Mouse (Mus musculus): ENCODE measurements around the gene Arl6ip5.

Arl6ip5 gene

DNA sequence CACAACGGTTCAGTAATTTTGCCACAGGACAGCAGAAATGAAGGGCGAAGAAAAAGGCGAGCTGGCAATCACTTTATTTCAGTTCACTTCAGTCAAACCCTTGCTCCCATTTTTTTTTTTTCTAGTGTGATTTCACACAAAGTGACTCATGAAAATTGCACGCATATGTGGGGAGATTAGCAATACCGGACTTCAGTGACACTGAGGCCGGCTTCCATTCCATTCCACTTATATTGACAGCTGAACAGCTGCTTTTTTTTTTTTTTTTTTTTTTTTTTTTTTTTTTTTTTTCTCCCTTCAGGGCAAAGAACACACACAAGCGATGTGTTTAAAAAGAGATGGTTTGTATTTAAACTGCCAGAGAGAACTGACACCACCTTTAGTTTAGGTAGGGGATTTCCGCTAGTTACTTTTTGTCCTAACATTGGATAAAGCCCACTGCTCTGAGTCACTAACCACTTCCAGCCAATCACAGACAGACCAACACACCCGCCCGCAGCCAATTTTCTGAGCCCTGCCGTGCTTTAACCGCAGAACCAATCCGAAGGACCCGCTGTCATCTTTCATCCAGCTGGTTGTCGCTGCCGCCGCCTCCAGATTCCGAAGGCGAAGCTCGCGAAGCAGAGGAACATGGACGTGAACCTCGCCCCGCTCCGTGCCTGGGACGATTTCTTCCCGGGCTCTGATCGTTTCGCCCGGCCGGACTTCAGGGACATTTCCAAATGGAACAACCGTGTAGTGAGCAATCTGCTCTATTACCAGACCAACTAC lies at the start of gene Arl6ip5:
Arl6ip5 (plus strand) TSS at position 499 of the 771 bp plus-strand sequence.
- peak; percentile 95 for DNase-seq (ENCODE audit: low read depth, low spot score)

DNA sequence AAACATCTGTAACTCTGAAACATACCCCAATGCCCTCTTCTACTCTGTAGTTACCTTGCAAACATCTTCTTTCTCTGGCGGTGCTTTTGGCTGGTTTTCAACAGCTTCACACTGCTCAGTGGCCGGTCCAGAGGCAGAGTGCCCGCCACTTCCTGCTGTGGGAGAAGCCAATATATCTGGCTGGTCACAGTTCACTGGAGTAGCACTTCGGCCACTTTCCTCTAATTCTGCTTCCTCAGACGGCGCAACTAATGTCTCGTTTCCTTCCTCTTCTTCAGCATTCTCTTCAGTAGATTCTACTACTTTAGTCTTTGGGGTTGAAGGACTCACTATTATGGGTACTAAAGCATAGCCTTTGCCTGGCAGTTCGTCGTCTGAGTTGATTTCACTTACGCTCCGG lies 34.8 kb upstream of the Arl6ip5 start:
- no peak for DNase-seq (ENCODE audit: low read depth, low spot score)

DNA sequence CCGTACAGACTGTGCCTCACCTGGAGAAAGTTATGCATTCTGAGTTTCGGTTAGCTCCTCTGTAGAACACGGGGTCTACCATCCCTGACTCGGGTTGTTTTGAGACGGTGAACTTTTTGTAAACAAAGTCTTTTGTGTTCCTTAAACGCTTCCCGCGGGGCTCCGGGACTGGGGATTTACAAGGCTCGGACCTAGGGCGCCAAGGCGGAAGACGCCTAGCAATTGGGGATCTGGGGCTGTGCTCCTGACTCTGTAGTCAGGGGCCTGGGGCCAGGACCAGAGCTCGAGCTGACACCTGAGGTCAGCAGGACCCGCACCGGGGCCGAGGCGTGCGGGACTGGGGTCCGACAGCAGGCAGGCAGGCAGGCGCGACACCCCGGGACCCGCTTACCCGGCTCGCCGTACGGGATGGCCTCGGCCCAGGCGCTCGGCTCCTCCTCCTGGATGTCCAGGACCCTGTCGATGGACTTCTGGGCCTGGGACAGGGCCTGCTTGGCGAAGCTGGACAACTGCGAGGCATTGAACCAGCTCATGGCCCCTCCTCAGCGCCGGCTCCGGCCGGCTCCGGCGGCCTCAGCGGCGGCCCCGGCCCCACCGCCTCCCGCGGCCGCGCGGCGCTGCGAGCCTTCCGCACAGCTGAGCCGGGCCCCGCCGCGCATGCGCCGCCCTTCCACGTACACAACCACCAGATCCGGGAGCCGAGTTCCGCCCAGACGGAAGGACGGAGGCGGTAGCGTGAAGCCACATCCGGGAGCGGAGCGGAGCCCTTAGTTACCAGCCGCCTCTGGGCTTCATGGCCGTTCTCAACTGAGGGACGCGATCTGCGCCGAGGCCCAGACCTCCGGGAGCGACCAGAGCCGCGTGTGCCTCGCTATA lies 31.8 kb upstream of the Arl6ip5 start, which contains the start of gene Tmf1:
Tmf1 (minus strand) TSS at position 632 of the 876 bp plus-strand sequence.
- DNase-seq (ENCODE audit: low read depth, low spot score), result peak; percentile 97

DNA sequence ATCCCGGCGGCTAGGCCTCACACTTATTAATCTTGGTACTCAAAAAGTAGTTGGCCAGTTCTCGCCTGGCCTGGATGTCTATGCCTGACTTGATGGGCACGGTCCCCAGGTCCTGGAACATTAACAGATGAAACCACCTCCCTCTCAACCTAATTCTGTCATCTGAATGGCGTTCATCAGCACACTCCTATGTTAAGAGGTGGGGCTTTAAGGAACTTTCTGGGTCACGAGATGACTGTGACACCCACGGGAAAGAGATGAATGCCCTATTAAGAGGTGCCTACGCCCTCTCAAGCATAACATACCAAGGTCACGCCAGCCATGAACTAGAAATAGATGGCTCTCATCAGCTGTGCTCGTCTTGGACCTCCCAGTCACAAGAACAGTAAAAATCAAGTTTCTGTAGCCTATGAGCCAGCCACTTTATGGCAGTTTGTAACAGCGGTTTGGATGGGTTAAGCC lies 31.1 kb upstream of the Arl6ip5 start:
- DNase-seq (ENCODE audit: low read depth, low spot score), result peak; percentile 76

DNA sequence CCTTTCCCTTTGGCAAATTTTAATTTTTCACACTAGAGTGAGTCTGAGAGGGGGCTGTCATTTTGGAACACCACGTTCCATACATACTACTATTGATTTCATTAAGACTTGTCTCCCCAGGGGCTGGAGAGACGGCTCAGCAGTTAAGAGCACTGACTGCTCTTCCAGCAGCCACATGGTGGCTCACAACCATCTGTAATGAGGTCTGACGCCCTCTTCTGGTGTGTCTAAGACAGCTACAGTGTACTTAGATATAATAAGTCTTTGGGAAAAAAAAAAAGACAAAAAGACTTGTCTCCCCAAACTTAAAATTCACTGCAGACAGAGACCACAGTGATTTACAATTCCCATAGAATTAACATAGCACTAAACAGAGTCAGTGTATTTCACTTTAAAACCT lies 10.1 kb upstream of the Arl6ip5 start:
- DNase-seq (ENCODE audit: low read depth, low spot score), result no peak

DNA sequence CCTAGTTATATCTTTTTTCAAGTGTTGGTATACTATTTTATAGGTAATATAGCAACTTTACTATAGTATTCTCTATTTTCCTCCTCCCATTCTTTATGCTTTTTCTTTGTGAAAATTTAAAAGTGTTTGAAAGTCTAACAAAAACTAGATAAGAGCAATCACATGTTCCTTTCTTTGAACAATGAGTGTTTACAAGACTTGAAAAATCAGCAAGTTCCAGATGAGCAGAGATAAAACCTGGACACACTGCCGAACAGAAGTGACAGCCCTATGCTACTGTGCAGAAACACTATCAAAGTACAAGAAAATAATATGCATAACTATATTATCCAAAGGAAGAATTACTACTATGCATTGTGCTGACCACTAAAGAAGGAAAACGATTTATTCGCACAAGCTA lies 8.0 kb upstream of the Arl6ip5 start:
- no peak for DNase-seq (ENCODE audit: low read depth, low spot score)

DNA sequence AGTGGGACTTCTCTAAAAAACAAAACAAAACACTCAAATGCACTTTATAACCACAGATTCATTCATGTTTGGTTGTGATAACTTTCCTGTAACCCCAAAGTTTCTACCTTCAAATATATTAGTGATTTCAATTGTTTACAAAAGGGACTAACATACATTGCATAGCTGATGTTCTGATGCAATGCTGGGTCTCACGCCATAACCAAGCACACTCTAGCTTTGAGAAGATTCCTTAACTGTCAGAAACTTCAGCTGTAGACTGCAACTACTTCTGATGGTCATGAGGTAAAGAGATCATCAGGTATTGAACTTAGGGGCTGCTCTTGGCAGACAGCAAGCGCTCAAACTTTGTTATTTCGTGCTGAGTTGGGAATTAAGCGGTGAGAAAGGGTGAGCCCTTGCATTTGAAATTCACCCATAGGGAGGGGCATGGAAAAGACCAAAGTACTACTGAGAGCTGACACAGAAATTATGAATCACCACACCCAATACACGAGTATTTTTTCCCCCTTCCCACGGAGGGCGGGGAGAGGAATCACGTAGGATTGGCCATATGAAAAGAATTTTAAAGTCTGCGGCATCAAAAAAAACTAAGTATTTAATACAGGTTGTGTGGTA lies 6.1 kb upstream of the Arl6ip5 start:
- DNase-seq (ENCODE audit: low read depth, low spot score), result no peak

DNA sequence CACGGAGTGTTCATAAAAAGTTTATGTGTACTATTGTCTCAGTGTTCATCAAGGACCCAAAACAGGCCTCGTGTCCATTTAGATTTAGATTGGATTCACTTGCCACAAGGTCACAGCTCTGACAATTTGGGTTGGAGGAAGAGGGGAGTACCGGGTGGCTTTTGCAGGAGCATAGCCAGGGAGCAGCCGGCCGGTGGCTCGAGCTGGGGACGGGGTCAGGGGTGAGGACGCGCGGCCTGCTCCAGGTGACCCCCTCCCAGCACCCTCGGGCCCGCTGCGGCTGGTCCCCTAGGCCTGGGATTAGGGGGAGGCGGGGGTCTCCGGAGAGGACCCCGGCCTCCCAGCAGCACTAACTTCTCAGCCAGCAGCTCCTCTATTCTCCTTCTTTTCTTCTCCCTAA lies 5.5 kb upstream of the Arl6ip5 start:
- peak; percentile 29 for DNase-seq (ENCODE audit: low read depth, low spot score)

DNA sequence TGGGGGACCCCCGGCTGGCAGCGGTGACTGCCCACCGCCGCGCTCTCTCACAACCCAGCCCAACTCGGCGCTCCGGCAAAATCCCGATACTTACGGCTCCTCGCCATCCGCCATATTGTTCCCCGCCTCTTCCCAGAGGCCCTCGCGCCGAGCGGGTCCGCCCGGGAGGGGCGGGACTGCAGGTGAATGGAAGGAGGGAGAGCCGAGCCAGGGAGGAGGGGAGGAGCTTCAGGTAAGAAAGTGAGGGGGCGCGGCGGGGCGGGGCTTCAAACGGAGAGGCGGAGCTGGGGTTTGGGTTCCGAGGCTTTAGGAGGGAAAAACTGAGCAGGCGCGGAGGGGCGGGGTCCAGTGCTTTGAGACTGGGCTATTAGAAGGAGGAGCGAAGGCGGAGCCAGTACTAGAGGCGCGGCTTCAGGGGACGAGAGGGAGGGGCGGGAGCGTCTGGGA lies 5.0 kb upstream of the Arl6ip5 start, which contains the start of gene Uba3:
Uba3 (minus strand) TSS at position 209 of the 447 bp plus-strand sequence.
- peak; percentile 99 for DNase-seq (ENCODE audit: low read depth, low spot score)

DNA sequence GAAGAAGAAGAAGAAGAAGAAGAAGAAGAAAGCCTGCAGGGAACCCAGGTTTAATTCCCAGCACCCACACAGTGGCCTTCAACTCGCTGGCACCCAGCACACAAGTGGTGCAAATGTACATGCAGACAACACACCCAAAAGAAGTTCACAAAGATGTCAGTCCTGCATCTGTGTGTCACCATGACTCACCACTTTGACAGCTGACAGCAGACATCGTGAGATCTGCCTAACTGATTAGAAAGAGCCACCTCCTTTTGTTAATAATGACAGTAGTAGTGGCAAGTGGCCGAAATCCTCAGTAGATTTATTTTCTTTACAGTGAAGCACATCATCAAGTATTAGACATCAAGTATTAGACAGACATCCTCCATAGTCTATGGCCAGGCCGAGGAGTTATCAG lies 3.4 kb upstream of the Arl6ip5 start:
- no peak for DNase-seq (ENCODE audit: low read depth, low spot score)

DNA sequence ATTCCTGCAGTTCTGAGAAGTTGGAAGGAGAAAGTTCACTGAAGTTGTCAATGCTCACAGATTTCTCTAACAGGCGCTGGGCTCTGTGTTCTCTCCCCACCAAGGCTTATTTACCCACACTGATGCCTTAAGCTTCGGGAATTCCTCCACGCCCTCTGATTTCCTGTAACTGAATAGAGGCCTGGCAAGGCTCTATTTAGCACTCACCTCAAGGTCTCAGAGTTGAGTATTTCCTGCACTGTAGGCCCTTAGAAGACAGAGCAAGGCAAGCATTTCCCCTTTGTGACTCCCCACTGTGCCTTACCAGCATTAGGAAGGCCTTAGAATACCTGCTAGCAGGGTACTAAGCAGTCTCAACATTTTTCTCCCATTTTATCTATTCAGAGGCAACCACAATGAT lies 2.1 kb upstream of the Arl6ip5 start:
- peak; percentile 86 for DNase-seq (ENCODE audit: low read depth, low spot score)

DNA sequence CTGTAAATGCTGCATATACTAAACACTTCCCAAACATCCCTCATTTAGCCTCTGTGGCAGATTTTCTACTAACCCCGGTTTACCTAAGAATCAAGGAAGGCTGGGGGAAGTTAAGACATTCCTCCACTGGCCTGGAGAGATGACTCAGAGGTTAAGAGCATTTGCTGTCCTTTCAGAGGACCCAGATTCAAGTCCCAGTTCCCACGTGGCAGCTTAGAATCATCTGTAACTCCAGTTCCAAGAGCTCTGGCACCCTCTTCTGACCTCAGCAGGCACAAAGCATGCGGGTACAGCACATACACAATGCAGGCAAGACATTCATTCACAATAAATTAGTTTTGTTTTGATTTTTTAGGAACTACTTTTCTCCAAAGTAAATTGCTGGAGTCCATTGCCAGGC lies 1.3 kb upstream of the Arl6ip5 start:
- peak; percentile 26 for DNase-seq (ENCODE audit: low read depth, low spot score)

DNA sequence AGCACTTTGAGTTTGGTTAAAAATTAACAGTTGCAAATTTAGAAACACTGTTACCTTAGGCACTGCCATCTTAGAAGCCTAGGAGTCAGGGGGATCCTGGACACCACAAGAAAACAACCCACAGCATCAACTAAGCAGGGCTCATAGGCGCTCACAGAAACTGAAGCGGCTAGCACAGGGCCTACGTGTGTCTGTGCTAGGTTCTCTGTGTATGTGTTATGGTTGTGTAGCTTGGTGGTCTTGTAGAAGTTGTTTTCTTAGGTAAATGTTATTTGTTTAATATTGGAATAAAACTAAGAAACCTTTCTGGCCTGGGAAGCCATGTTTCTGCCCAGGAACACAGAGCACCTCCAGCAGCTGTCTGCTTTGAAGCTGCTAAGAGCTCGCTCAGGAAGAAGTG lies 738 bp upstream of the Arl6ip5 start:
- no peak for DNase-seq (ENCODE audit: low read depth, low spot score)

DNA sequence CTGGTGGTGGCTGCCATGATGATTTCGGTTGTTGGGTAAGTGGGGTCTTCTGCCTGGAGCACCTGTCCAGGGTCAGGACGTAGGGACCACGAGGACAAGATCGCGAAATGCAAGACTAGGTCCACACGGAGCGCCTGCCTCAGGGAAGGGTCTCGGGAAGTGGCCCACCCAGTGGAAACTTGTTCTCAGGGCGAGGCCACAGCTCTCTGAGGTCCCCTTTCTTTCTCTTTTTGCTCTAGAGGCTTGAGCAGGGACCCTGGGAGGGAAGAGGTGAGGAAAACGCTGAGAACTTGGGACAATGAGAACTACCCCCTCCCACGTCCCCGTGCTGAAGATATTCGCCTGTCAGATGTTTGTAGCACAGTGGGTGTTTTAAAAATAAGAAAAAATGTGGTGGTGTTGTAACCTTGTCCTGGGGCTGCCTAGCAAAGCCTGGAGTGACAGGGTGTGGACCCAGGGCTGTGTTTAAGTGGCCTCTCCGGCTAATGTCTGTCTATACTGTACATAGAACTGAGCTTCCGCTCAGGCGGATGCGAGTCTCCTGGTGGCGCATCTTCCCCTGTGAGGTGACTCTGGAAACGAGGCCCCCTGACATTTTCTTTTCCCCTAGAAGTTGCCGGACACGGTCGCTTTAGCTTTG lies 593 bp downstream of the Arl6ip5 start:
- DNase-seq (ENCODE audit: low read depth, low spot score), result peak; percentile 30

DNA sequence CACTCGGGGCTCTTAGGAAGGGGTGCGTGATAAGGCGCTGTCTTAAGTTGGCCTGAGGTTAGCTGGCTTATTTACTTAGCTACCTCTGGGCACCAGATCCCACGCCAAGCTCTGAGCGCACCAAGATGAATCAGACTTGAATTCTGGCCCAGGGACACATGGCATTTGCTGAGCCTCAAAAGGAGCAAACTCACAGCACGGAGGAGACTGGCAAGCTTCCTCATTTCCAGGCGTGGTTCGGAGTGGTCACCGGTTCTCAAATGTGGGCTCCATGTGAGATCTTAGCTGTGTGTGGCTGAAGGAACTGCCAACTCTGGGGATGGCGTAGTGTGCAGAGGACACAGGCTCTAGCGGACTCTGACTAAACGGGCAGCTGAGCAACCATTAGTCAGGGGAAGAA lies 1.5 kb downstream of the Arl6ip5 start:
- DNase-seq (ENCODE audit: low read depth, low spot score), result no peak

DNA sequence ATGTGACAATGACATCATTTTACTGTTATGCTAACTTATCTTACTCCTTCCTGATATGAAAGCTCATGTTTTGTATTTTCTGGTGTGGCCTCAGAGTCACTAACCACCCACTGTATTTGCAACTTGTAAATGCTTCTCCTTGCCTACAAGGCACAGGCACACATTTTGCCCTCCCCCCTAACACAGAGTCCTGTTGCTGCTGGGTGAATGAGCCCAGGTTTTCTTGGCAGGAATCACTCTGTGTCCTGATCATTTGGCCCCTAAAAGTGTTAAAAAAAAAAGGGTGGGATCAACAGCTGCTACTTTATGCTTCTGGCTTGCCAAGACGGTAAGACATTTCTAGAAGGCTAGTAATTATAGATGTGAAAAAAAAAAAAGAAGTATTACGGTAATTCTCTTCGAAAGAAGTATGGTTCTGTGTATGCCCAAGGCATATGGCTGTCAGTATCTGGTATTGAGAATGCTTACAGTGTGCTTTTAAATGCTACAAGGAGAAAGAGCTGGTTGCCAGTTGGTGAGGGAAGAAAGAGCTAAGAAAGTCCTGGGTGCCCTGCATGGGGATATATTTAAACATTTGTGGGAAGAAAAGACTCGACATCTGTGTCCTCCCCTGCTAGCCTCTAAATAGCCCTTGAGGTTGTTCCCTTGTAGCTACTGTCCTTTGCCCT lies 5.8 kb downstream of the Arl6ip5 start:
- no peak for DNase-seq (ENCODE audit: low read depth, low spot score)

DNA sequence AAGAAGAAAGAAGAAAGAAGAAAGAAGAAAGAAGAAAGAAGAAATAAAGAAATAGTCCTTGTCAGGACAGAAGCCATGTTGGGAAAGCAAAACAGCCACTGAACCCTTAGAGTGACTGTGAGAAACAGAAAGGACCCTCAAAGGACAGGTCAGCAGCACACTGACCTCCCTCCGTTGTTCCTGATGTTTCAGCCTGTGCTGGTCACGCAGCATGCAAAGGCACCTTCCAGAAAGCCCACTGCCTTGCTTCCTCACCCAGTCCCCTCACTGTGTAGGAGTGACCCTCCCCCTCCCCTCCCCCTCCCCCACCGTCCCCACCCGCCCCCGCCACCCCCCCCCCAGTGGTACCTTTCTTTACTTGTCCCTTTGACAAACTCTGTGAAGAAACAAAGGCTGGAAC lies 10.2 kb downstream of the Arl6ip5 start:
- DNase-seq (ENCODE audit: low read depth, low spot score), result no peak

DNA sequence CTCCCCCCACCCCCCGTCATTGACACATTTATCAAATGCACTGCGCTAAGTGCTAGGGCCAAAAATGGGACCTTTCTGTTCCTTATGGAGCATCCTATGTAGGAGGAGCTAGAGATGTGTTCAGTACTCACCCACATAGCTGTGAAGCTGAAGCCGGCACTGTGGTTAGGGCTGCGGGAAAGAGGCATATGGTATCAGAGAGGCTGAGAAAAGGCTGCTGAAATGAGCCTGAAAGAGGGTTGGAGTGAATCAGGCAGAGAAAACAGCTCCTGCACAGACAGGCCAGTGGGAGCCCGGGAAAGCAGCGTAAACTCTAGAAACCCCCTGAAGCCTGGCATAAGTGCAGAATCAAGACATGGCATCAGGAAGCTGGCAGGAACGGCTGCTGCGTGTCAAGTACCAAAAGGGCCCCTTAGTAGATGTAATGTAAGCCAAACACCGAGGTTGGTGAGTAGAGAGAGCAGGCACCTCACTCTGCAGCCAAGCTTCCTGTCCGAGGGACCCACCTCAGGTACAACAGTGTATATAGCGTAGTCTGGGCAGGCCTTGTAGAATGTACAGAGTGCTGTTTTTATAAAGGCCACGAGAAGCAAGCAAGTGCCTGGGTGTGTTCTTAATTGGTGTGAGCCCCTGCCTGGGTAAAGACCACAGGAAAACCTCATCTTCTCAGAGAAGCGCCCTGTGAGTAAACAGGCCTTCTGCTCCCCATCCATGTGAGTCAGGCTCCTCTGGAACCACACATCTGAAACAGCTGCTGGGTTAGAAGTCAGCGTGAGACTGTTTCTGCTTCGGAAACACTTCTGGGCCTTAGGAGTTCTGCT lies 10.9 kb downstream of the Arl6ip5 start:
- DNase-seq (ENCODE audit: low read depth, low spot score), result no peak

DNA sequence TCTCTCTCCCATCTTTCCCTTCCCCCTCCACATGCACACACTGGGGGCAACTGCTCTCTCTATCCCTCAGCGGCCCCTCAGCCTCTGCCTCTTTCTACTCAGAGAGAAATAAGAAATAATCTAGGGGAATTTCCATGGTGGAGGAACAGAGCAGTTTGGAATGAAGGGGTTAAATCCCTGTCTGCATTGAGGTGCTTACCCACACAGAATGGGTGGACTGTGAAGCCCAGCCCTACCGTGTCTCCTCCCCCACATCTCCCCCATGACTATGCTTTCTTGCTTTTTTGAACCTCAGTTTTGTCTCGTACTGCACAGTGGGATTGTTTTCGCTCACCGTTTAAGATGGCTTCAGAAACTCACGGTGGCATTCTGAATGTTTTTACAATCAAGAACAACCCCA lies 11.8 kb downstream of the Arl6ip5 start:
- no peak for DNase-seq (ENCODE audit: low read depth, low spot score)

DNA sequence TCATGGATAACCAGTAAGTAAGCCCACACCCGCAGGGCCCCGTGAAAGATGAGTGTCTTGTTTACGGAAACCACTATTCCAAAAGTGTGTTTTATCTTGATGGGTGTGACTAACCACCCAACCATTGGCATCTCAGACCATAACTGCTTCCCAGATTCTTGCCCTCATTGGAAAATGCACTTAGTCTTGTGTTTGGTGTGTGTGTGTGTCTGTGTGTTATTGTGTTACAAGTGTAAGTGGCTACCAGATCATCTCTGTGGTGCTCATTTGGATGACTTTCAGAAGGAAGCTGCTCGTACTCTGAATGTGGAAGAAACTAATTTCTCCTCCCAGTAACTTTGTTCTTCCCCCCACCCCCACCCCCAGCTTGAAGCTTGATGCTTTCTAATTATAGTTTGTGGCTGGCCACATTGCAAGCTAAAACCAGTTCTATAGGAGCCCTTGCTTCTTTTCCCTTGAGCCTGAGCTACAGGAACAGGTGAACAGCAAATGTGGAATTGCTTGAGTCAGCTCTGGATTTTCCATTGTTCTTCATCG lies 12.5 kb downstream of the Arl6ip5 start:
- DNase-seq (ENCODE audit: low read depth, low spot score), result no peak
